Mouse (Mus musculus): ENCODE measurements around the gene Nubp2. TPM values are rescaled to one million over a fixed set of nuclear protein-coding genes. Genes with fewer than 3 reads are reported as not detected.

Gene Nubp2
- polyA plus RNA-seq, 1 experiment from 2014 or later: 53.2 TPM

- no peaks in the 10 kb centered on the region for H3K27me3 ChIP-seq
- H3K4me3 ChIP-seq (replicated peaks): no peak overlapping the region
- no peak for ATAC-seq (ENCODE audit: insufficient number of reproducible peaks, insufficient read depth, low FRiP score, low TSS enrichment, low read depth)
- H3K9me3 ChIP-seq: no peaks in the 10 kb centered on the region
- H3K4me1 ChIP-seq (replicated peaks): peaks cover 10% of the 10 kb centered on the region
- H3K36me3 ChIP-seq: peaks cover 100% of the 10 kb centered on the region
- 83% methylated on average over 5 of the region's 5 CpGs for WGBS
- no peak overlapping the region for H3K27ac ChIP-seq
- no peak overlapping the region for H3K4me2 ChIP-seq
- H3K9ac ChIP-seq (replicated peaks): no peak overlapping the region
These were observed 16.0 kb upstream of the Nubp2 start for GRCm38 (mm10) chr17:24902124-24902523.

DNA sequence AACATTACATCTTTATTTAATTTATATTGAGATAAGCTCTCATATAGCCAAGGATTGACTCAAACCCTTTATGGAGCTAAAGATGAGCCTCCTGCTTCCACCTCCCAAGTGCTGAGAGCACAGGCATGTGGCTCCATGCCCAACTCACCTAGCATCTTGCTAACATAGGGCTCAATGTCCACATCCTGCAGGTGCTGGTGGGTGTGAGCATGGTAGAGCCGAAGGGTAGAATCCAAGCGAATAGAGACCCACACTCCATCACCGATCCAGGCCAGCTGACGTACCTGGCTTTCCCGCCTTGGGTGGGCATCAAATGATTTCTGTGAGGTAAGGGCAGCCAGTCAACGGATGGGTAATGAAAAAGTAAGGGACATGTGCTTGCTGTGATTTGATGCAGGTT is 13.9 kb upstream of the Nubp2 start:
- 96% methylated on average over 6 of the region's 6 CpGs for WGBS
- H3K9me3 ChIP-seq: no peaks in the 10 kb centered on the region
- peaks cover 82% of the 10 kb centered on the region for H3K36me3 ChIP-seq
- H3K27me3 ChIP-seq: no peaks in the 10 kb centered on the region
- ATAC-seq (ENCODE audit: insufficient number of reproducible peaks, insufficient read depth, low FRiP score, low TSS enrichment, low read depth): no peak
- H3K27ac ChIP-seq: no peak overlapping the region
- no peak overlapping the region for H3K9ac ChIP-seq (replicated peaks)
- peaks cover 27% of the 10 kb centered on the region for H3K4me1 ChIP-seq (replicated peaks)
- no peak overlapping the region for H3K4me3 ChIP-seq (replicated peaks)
- no peak overlapping the region for H3K4me2 ChIP-seq

DNA sequence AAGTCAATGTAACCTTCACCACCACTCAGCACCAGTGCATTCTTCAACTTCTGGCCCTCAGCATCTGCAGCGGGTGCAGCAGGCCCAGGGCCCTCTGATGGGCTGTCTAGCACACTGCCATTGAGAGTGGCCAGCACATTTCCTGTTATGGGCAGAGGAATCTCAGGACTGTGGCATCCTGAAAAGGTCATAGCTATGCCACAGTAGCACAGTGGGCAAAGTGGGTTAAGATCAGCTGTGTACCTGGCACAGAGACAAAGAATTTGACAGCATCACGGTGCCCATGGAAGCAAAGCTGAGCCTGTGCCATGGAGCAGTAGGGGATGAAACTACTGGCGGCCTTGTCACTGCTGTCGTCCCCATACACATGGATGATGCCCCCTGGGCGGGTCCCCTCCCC is 13.0 kb upstream of the Nubp2 start:
- H3K27ac ChIP-seq: no peak overlapping the region
- WGBS: 84% methylated on average over 5 of the region's 5 CpGs
- no peaks in the 10 kb centered on the region for H3K9me3 ChIP-seq
- no peak overlapping the region for H3K9ac ChIP-seq (replicated peaks)
- peaks cover 73% of the 10 kb centered on the region for H3K36me3 ChIP-seq
- H3K4me3 ChIP-seq (replicated peaks): no peak overlapping the region
- H3K4me1 ChIP-seq (replicated peaks): peaks cover 31% of the 10 kb centered on the region
- no peak overlapping the region for H3K4me2 ChIP-seq
- H3K27me3 ChIP-seq: no peaks in the 10 kb centered on the region
- ATAC-seq (ENCODE audit: insufficient number of reproducible peaks, insufficient read depth, low FRiP score, low TSS enrichment, low read depth): no peak

GRCm38 (mm10) chr17:24898041-24898854 is 12.1 kb upstream of the Nubp2 start:
- Histone ChIP-seq H3K4me2 (no peak overlapping the region), H3K9ac (replicated peaks) (no peak overlapping the region)

GRCm38 (mm10) chr17:24897600-24897999 is 11.5 kb upstream of the Nubp2 start:
- WGBS: 88% methylated on average over 4 of the region's 4 CpGs
- no peak overlapping the region for H3K27ac ChIP-seq

More at GRCm38 (mm10) chr17:24898041-24898854, 12.1 kb upstream of the Nubp2 start:
- Histone ChIP-seq H3K27me3 (no peaks in the 10 kb centered on the region), H3K27ac (no peak overlapping the region), H3K36me3 (peaks cover 69% of the 10 kb centered on the region), H3K4me3 (replicated peaks) (no peak overlapping the region; the same call in 1 of the 2 replicates), H3K9me3 (no peaks in the 10 kb centered on the region), H3K4me1 (replicated peaks) (peaks cover 40% of the 10 kb centered on the region)
- WGBS: 82% methylated on average over 4 of the region's 4 CpGs
- no peak for ATAC-seq (ENCODE audit: insufficient number of reproducible peaks, insufficient read depth, low FRiP score, low TSS enrichment, low read depth)

DNA sequence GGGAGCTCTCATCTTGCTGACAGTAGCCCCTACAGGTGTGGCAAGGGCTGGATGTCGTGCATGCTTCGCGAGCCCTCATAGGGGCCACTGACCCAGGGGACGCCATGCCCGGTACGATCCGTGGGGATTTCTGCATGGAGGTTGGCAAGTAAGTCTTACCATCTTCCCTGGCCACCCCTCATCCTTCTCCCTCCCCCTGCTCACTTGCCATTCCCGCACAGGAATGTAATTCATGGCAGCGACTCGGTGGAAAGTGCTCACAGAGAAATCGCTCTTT is 10.8 kb upstream of the Nubp2 start:
- WGBS: 37% methylated on average over 11 of the region's 11 CpGs
- Histone ChIP-seq H3K4me1 (replicated peaks) (peaks cover 40% of the 10 kb centered on the region), H3K27me3 (no peaks in the 10 kb centered on the region), H3K9ac (replicated peaks) (peak overlapping the region; percentile 74), H3K9me3 (no peaks in the 10 kb centered on the region), H3K4me2 (peak overlapping the region; percentile 92), H3K4me3 (replicated peaks) (peak overlapping the region; percentile 92), H3K36me3 (peaks cover 69% of the 10 kb centered on the region), H3K27ac (no peak overlapping the region)
- no peak for ATAC-seq (ENCODE audit: insufficient number of reproducible peaks, insufficient read depth, low FRiP score, low TSS enrichment, low read depth)

More at GRCm38 (mm10) chr17:24897600-24897999, 11.5 kb upstream of the Nubp2 start:
- Histone ChIP-seq H3K9me3 (no peaks in the 10 kb centered on the region), H3K4me2 (peak overlapping the region; percentile 92; the same call in 1 of the 2 replicates), H3K9ac (replicated peaks) (0 out of 2 replicates have a peak overlapping the region, but pooled peaks have one; percentile 74), H3K4me3 (replicated peaks) (peak overlapping the region; percentile 92; the same call in 1 of the 2 replicates), H3K27me3 (no peaks in the 10 kb centered on the region), H3K36me3 (peaks cover 69% of the 10 kb centered on the region), H3K4me1 (replicated peaks) (peaks cover 40% of the 10 kb centered on the region)
- no peak for ATAC-seq (ENCODE audit: insufficient number of reproducible peaks, insufficient read depth, low FRiP score, low TSS enrichment, low read depth)

DNA sequence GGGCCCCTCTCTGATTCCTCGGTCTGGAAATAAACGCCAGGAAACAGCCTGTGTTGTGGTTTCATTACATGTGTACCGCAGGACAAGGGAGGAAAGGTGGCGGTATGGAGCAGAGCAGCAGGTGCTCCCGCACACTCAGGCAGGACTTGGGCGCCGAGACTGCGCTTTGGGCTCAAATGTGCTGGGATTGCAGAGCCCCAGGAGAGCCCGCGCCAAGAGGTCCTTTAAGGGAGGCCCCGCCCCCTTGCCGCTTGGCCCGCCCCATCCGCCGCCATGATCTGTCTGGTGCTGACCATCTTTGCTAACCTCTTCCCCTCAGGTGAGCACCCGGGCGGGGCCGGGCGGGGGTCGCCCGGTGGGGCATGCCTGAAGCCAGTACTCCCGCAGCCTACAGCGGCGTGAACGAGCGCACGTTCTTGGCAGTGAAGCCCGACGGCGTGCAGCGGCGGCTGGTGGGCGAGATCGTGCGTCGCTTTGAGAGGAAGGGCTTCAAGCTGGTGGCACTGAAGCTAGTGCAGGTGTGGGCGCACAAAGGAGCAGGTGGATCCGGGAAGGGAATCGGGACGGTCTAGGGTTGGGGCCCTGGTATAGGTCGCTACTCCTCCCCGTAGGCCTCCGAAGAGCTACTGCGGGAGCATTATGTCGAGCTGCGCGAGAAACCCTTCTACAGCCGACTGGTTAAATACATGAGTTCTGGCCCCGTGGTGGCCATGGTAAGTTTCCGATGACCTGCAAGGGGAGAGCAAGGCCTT is 10.3 kb upstream of the Nubp2 start, which contains the start of gene Nme3:
Gene Nme3, plus strand, starts transcription at position 260 of the 752 bp plus-strand sequence.
- Histone ChIP-seq H3K9ac (replicated peaks) (peak within 1 kb of the TSS; percentile 90), H3K36me3 (peaks cover 69% of the 10 kb centered on the region), H3K4me2 (peak within 1 kb of the TSS; percentile 92), H3K27ac (peak within 1 kb of the TSS; percentile 82), H3K4me3 (replicated peaks) (peak within 1 kb of the TSS; percentile 92), H3K27me3 (no peaks in the 10 kb centered on the region), H3K9me3 (no peaks in the 10 kb centered on the region), H3K4me1 (replicated peaks) (peaks cover 40% of the 10 kb centered on the region)
- WGBS: 2% methylated on average over 50 of the region's 50 CpGs
- ATAC-seq (ENCODE audit: insufficient number of reproducible peaks, insufficient read depth, low FRiP score, low TSS enrichment, low read depth): peak; percentile 16; the same call in 1 of the 2 replicates

GRCm38 (mm10) chr17:24895571-24896240 is 9.6 kb upstream of the Nubp2 start:
- Histone ChIP-seq H3K4me3 (replicated peaks) (peak overlapping the region; percentile 92), H3K9me3 (no peaks in the 10 kb centered on the region), H3K27ac (peak overlapping the region; percentile 82), H3K4me2 (peak overlapping the region; percentile 92), H3K27me3 (no peaks in the 10 kb centered on the region), H3K9ac (replicated peaks) (peak overlapping the region; percentile 90), H3K36me3 (peaks cover 69% of the 10 kb centered on the region), H3K4me1 (replicated peaks) (peaks cover 40% of the 10 kb centered on the region)
- no peak for ATAC-seq (ENCODE audit: insufficient number of reproducible peaks, insufficient read depth, low FRiP score, low TSS enrichment, low read depth)
- 13% methylated on average over 23 of the region's 23 CpGs for WGBS

DNA sequence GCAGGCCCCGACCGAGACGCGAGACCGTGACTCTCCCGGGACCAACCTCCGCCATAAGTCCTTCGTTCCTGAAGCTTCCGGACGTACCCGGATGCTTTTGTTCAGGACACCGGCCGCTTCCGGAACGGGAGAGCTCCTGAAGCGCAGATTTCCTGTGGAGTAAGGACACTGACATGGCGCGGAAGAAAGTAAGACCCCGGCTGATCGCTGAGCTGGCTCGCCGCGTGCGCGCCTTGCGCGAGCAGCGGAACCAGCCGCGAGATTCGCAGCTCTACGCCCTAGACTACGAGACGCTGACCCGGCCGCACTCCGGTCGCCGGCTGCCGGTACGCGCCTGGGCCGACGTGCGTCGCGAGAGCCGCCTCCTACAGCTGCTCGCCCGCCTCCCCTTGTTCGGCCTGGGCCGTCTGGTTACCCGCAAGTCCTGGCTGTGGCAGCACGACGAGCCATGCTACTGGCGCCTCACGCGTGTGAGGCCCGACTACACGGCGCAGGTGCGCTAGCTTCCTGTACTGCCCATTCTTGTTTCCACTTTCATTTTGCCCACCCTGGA is 8.9 kb upstream of the Nubp2 start, which contains the start of the genes Eme2 and Mrps34:
Gene Eme2, minus strand, starts transcription at position 93 of the 553 bp plus-strand sequence.
Gene Mrps34, plus strand, starts transcription at position 122 of the 553 bp plus-strand sequence.
- Histone ChIP-seq H3K9me3 (no peaks in the 10 kb centered on the region), H3K36me3 (peaks cover 69% of the 10 kb centered on the region), H3K4me3 (replicated peaks) (peak within 1 kb of the TSS; percentile 92), H3K27ac (peak within 1 kb of the TSS; percentile 82), H3K4me1 (replicated peaks) (peaks cover 40% of the 10 kb centered on the region), H3K9ac (replicated peaks) (peak within 1 kb of the TSS; percentile 90), H3K27me3 (no peaks in the 10 kb centered on the region), H3K4me2 (peak within 1 kb of the TSS; percentile 92)
- under 1% methylated on average over 62 of the region's 62 CpGs for WGBS
- ATAC-seq (ENCODE audit: insufficient number of reproducible peaks, insufficient read depth, low FRiP score, low TSS enrichment, low read depth): 0 out of 2 replicates have a peak, but pooled peaks have one; percentile 6

GRCm38 (mm10) chr17:24894061-24894994 is 8.2 kb upstream of the Nubp2 start:
- Histone ChIP-seq H3K4me2 (peak overlapping the region; percentile 92), H3K4me3 (replicated peaks) (peak overlapping the region; percentile 92), H3K9me3 (no peaks in the 10 kb centered on the region), H3K27ac (peak overlapping the region; percentile 82), H3K36me3 (peaks cover 63% of the 10 kb centered on the region), H3K9ac (replicated peaks) (peak overlapping the region; percentile 90), H3K27me3 (no peaks in the 10 kb centered on the region), H3K4me1 (replicated peaks) (peaks cover 40% of the 10 kb centered on the region)
- 9% methylated on average over 31 of the region's 31 CpGs for WGBS
- no peak for ATAC-seq (ENCODE audit: insufficient number of reproducible peaks, insufficient read depth, low FRiP score, low TSS enrichment, low read depth)
